8 mouse cellular contexts compared by ENCODE assay signal in genomic region chr6:136792884-136793758, GRCm38 (mm10). TPM values are rescaled to one million over a fixed set of nuclear protein-coding genes. Genes with fewer than 3 reads are reported as not detected.
DNase-seq lines count a peak whose midpoint lies in the region; ATAC-seq lines count a peak whose summit lies in the region.
"Had no signal": no experiment of that assay in that cellular context is flagged by ENCODE, and none has a peak within 500 bp of the region (broad histone marks: within the 10 kb centered on the region; RNA-seq: fewer than 3 reads in every experiment).

No protein-coding gene starts in this region.

- H3K4me3 ChIP-seq in forebrain, embryonic 15.5 days: peak overlapping the region; percentile 33
- peak overlapping the region; percentile 53 for H3K4me3 ChIP-seq in liver, embryonic 13.5 days (replicated peaks)
- peak overlapping the region; percentile 44 for H3K4me3 ChIP-seq in stomach, embryonic 16.5 days (replicated peaks; ENCODE audit: low read length)

- peak; percentile 20 for DNase-seq in retina, postnatal 1 day
- no peak for DNase-seq in retina, embryonic 14.5 days (ENCODE audit: low spot score)
- DNase-seq in liver, embryonic 13.5 days: no peak
- no peak for DNase-seq in yolk sac, embryonic 10.5 days (ENCODE audit: low spot score)
- DNase-seq in cerebellum, postnatal 14 days: no peak
- DNase-seq: gastrocnemius, postnatal 25 days had no signal

- H3K4me2 ChIP-seq in forebrain, embryonic 15.5 days (replicated peaks): peak overlapping the region; percentile 62
- peak overlapping the region; percentile 73 for H3K4me2 ChIP-seq in liver, embryonic 13.5 days
- peak overlapping the region; percentile 81 for H3K4me2 ChIP-seq in stomach, embryonic 16.5 days (ENCODE audit: low read depth, low read length)

- H3K36me3 ChIP-seq in forebrain, embryonic 15.5 days: no peaks in the 10 kb centered on the region
- H3K36me3 ChIP-seq in liver, embryonic 13.5 days: no peaks in the 10 kb centered on the region
- no peaks in the 10 kb centered on the region for H3K36me3 ChIP-seq in stomach, embryonic 16.5 days (ENCODE audit: control insufficient read depth, insufficient read depth, low read length)

- H3K9me3 ChIP-seq in forebrain, embryonic 15.5 days: no peaks in the 10 kb centered on the region
- H3K9me3 ChIP-seq in liver, embryonic 13.5 days (replicated peaks): no peaks in the 10 kb centered on the region
- H3K9me3 ChIP-seq in stomach, embryonic 16.5 days (replicated peaks; ENCODE audit: control insufficient read depth, low read length): no peaks in the 10 kb centered on the region

- no peak for ATAC-seq in forebrain, embryonic 15.5 days (replicated peaks)
- ATAC-seq in liver, embryonic 13.5 days (ENCODE audit: low read depth): no peak
- no peak for ATAC-seq in stomach, embryonic 16.5 days (ENCODE audit: insufficient read depth, low FRiP score)

- peaks cover 13% of the 10 kb centered on the region for H3K4me1 ChIP-seq in forebrain, embryonic 15.5 days
- H3K4me1 ChIP-seq in liver, embryonic 13.5 days (replicated peaks): peaks cover 37% of the 10 kb centered on the region
- H3K4me1 ChIP-seq in stomach, embryonic 16.5 days (ENCODE audit: control insufficient read depth, insufficient read depth, low read length): peaks cover 9% of the 10 kb centered on the region; the same call in 1 of the 2 replicates

- H3K27me3 ChIP-seq in forebrain, embryonic 15.5 days: 0 out of 2 replicates have a peak, but pooled peaks cover 3% of the 10 kb centered on the region
- peaks cover 19% of the 10 kb centered on the region for H3K27me3 ChIP-seq in liver, embryonic 13.5 days
- no peaks in the 10 kb centered on the region for H3K27me3 ChIP-seq in stomach, embryonic 16.5 days (ENCODE audit: control insufficient read depth, insufficient read depth, low read length)

- 23% methylated on average over 16 of the region's 16 CpGs for WGBS in forebrain, embryonic 15.5 days
- WGBS in liver, embryonic 13.5 days (ENCODE audit: insufficient replicate concordance): 23% methylated on average over 16 of the region's 16 CpGs
- WGBS in stomach, embryonic 16.5 days: 35% methylated on average over 16 of the region's 16 CpGs

- H3K27ac ChIP-seq in forebrain, embryonic 15.5 days (replicated peaks): no peak overlapping the region
- H3K27ac ChIP-seq in liver, embryonic 13.5 days: no peak overlapping the region
- no peak overlapping the region for H3K27ac ChIP-seq in stomach, embryonic 16.5 days (ENCODE audit: low read length)

- H3K9ac ChIP-seq in forebrain, embryonic 15.5 days (replicated peaks): peak overlapping the region; percentile 6; the same call in 1 of the 2 replicates
- H3K9ac ChIP-seq in liver, embryonic 13.5 days: peak overlapping the region; percentile 64
- H3K9ac ChIP-seq in stomach, embryonic 16.5 days (ENCODE audit: low read length): peak overlapping the region; percentile 44; the same call in 1 of the 2 replicates

RNA-seq across cellular contexts. Expression of gene Hist4h4, which starts 11.1 kb away (rescaled TPM):
- 0.97 and 1.1 TPM in 2 replicates for polyA plus RNA-seq in forebrain, embryonic 15.5 days (2015; fragmentation: Nextera tagmentation; extraction: Ambion mirVana)
- polyA plus RNA-seq in liver, embryonic 13.5 days (2015; fragmentation: Nextera tagmentation; extraction: Ambion mirVana): 1.3 and 1.5 TPM in 2 replicates
- polyA plus RNA-seq in stomach, embryonic 16.5 days (2015; fragmentation: Nextera tagmentation; extraction: Ambion mirVana): 0.83 and 0.89 TPM in 2 replicates

RNA-seq across cellular contexts. Expression of gene Gucy2c, which starts 11.6 kb away (rescaled TPM):
- polyA plus RNA-seq in forebrain, embryonic 15.5 days (2015; fragmentation: Nextera tagmentation; extraction: Ambion mirVana): 0.05 TPM in 2 replicates
- polyA plus RNA-seq in liver, embryonic 13.5 days (2015; fragmentation: Nextera tagmentation; extraction: Ambion mirVana): 0.08 and 0.15 TPM in 2 replicates
- polyA plus RNA-seq in stomach, embryonic 16.5 days (2015; fragmentation: Nextera tagmentation; extraction: Ambion mirVana): 8.5 and 8.7 TPM in 2 replicates

RNA-seq across cellular contexts. Expression of gene H2afj, which starts 14.9 kb away (rescaled TPM):
- polyA plus RNA-seq in forebrain, embryonic 15.5 days (2015; fragmentation: Nextera tagmentation; extraction: Ambion mirVana): 120 and 132 TPM in 2 replicates
- polyA plus RNA-seq in liver, embryonic 13.5 days (2015; fragmentation: Nextera tagmentation; extraction: Ambion mirVana): 167 and 177 TPM in 2 replicates
- polyA plus RNA-seq in stomach, embryonic 16.5 days (2015; fragmentation: Nextera tagmentation; extraction: Ambion mirVana): 180 and 196 TPM in 2 replicates

RNA-seq across cellular contexts. Expression of gene BC049715, which starts 34.3 kb away (rescaled TPM):
- 0.93 and 1.1 TPM in 2 replicates for polyA plus RNA-seq in forebrain, embryonic 15.5 days (2015; fragmentation: Nextera tagmentation; extraction: Ambion mirVana)
- 1.2 and 2.4 TPM in 2 replicates for polyA plus RNA-seq in liver, embryonic 13.5 days (2015; fragmentation: Nextera tagmentation; extraction: Ambion mirVana)
- polyA plus RNA-seq in stomach, embryonic 16.5 days (2015; fragmentation: Nextera tagmentation; extraction: Ambion mirVana): 0.46 and 2.6 TPM in 2 replicates

RNA-seq across cellular contexts. Expression of gene Wbp11, which starts 34.9 kb away (rescaled TPM):
- 79.0 and 82.5 TPM in 2 replicates for polyA plus RNA-seq in forebrain, embryonic 15.5 days (2015; fragmentation: Nextera tagmentation; extraction: Ambion mirVana)
- polyA plus RNA-seq in liver, embryonic 13.5 days (2015; fragmentation: Nextera tagmentation; extraction: Ambion mirVana): 62.5 and 80.2 TPM in 2 replicates
- 85.0 and 90.8 TPM in 2 replicates for polyA plus RNA-seq in stomach, embryonic 16.5 days (2015; fragmentation: Nextera tagmentation; extraction: Ambion mirVana)

Comparison
In these comparisons a context has a peak if more than half of its experiments do, and no peak if none do; other contexts are left out.
1. H3K9ac ChIP-seq: peak in every context shown above with its lines; median percentile 64 in liver, embryonic 13.5 days; 44 in stomach, embryonic 16.5 days; 6 in forebrain, embryonic 15.5 days.